8 mouse cellular contexts compared by ENCODE assay signal in genomic region chr12:86220200-86221021, GRCm38 (mm10). TPM values are rescaled to one million over a fixed set of nuclear protein-coding genes. Genes with fewer than 3 reads are reported as not detected.
A peak's percentile ranks its signal among the peaks of the same experiment; 100 is the strongest.
DNase-seq lines count a peak whose midpoint lies in the region; ATAC-seq and TF ChIP-seq lines count a peak whose summit lies in the region.

No protein-coding gene starts in this region.

- peak; percentile 44 for DNase-seq in lung, embryonic 14.5 days
- DNase-seq in lung, adult 2 months, result no peak
- DNase-seq in forebrain, embryonic 10.5 days (ENCODE audit: extremely low spot score, low spot score), result peak; percentile 81
- DNase-seq in limb, embryonic 14.5 days (ENCODE audit: low spot score), result no peak
- peak; percentile 91 for DNase-seq in retina, postnatal 1 day
- no peak for DNase-seq in urinary bladder, postnatal 14 days (ENCODE audit: low spot score)
- no peak for DNase-seq in thymus, adult 2 months

- peaks cover 22% of the 10 kb centered on the region; the same call in 1 of the 2 replicates for H3K27me3 ChIP-seq in lung, embryonic 14.5 days (ENCODE audit: insufficient read depth, low read length)
- peaks cover 63% of the 10 kb centered on the region for H3K27me3 ChIP-seq in forebrain, embryonic 10.5 days (ENCODE audit: poor library complexity, severe bottlenecking)
- H3K27me3 ChIP-seq in limb, embryonic 14.5 days (ENCODE audit: control insufficient read depth, insufficient read depth, low read length), result peaks cover 18% of the 10 kb centered on the region
- peaks cover 7% of the 10 kb centered on the region for H3K27me3 ChIP-seq in thymus, adult 2 months (ENCODE audit: control insufficient read depth, insufficient read depth, low read length)

- H3K27ac ChIP-seq in lung, embryonic 14.5 days (ENCODE audit: low read depth), result no peak overlapping the region
- peak overlapping the region; percentile 85 for H3K27ac ChIP-seq in forebrain, embryonic 10.5 days
- H3K27ac ChIP-seq in limb, embryonic 14.5 days (replicated peaks; ENCODE audit: low read depth, low read length), result no peak overlapping the region
- H3K27ac ChIP-seq in thymus, adult 2 months (ENCODE audit: control insufficient read depth, insufficient read depth, low read length), result no peak overlapping the region

- ATAC-seq in lung, embryonic 14.5 days (ENCODE audit: insufficient read depth), result peak; percentile 80
- ATAC-seq in limb, embryonic 14.5 days (ENCODE audit: low FRiP score, low read depth), result no peak
- no peak for ATAC-seq in erythroid progenitor cell, adult 5-6 weeks (replicated peaks; ENCODE audit: low FRiP score, poor library complexity, severe bottlenecking)

- WGBS in lung, embryonic 14.5 days, result 6% methylated on average over 38 of the region's 38 CpGs
- 8% methylated on average over 38 of the region's 38 CpGs for WGBS in lung, adult 2 months
- 5% methylated on average over 38 of the region's 38 CpGs for WGBS in forebrain, embryonic 10.5 days
- WGBS in limb, embryonic 14.5 days, result 9% methylated on average over 29 of the region's 38 CpGs
- WGBS in thymus, adult 2 months, result 15% methylated on average over 38 of the region's 38 CpGs

- no peaks in the 10 kb centered on the region for H3K4me1 ChIP-seq in lung, embryonic 14.5 days (ENCODE audit: insufficient read depth)
- H3K4me1 ChIP-seq in lung, adult 2 months (ENCODE audit: control insufficient read depth, insufficient read depth, low read length), result no peaks in the 10 kb centered on the region; the same call in 1 of the 2 replicates
- peaks cover 46% of the 10 kb centered on the region for H3K4me1 ChIP-seq in forebrain, embryonic 10.5 days
- H3K4me1 ChIP-seq in limb, embryonic 14.5 days (ENCODE audit: control insufficient read depth, insufficient read depth, low read length), result peaks cover 10% of the 10 kb centered on the region; the same call in 1 of the 2 replicates
- H3K4me1 ChIP-seq in thymus, adult 2 months (replicated peaks; ENCODE audit: control insufficient read depth, insufficient read depth, low read length), result no peaks in the 10 kb centered on the region

- no peaks in the 10 kb centered on the region for H3K9me3 ChIP-seq in lung, embryonic 14.5 days (ENCODE audit: low read depth, low read length)
- no peaks in the 10 kb centered on the region for H3K9me3 ChIP-seq in forebrain, embryonic 10.5 days
- H3K9me3 ChIP-seq in limb, embryonic 14.5 days (ENCODE audit: control insufficient read depth, low read length), result no peaks in the 10 kb centered on the region

- TF ChIP-seq POLR2A in lung, adult 2 months (IDR thresholded peaks at IDR 0.05; ENCODE audit: borderline replicate concordance, extremely low read depth, low read depth, low read length), result no peak
- no peak for TF ChIP-seq POLR2A in limb, embryonic 14.5 days (IDR thresholded peaks at IDR 0.05; ENCODE audit: borderline replicate concordance, extremely low read depth, insufficient read depth, insufficient read length)
- no peak for TF ChIP-seq POLR2A in thymus, adult 2 months (IDR thresholded peaks at IDR 0.05; ENCODE audit: control insufficient read depth, extremely low read depth, insufficient read depth, low read length, poor library complexity)

- peak overlapping the region; percentile 18; the same call in 1 of the 2 replicates for H3K9ac ChIP-seq in lung, embryonic 14.5 days
- H3K9ac ChIP-seq in limb, embryonic 14.5 days (ENCODE audit: low read depth, low read length, severe bottlenecking), result peak overlapping the region; percentile 54

- H3K4me2 ChIP-seq in lung, embryonic 14.5 days, result peak overlapping the region; percentile 63
- H3K4me2 ChIP-seq in limb, embryonic 14.5 days (replicated peaks; ENCODE audit: low read depth, low read length, severe bottlenecking), result peak overlapping the region; percentile 60

- TF ChIP-seq CTCF in lung, embryonic 14.5 days (IDR thresholded peaks at IDR 0.05; ENCODE audit: low read depth), result no peak
- no peak for TF ChIP-seq CTCF in lung, adult 2 months (IDR thresholded peaks at IDR 0.05; ENCODE audit: insufficient read depth, low read length)
- no peak for TF ChIP-seq CTCF in thymus, adult 2 months (IDR thresholded peaks at IDR 0.05; ENCODE audit: borderline replicate concordance, control insufficient read depth, extremely low read depth, insufficient read depth, low read length, poor library complexity)

- peak overlapping the region; percentile 15 for H3K4me3 ChIP-seq in lung, embryonic 14.5 days (ENCODE audit: low read depth, low read length)
- no peak overlapping the region for H3K4me3 ChIP-seq in lung, adult 2 months (replicated peaks; ENCODE audit: extremely low read depth, low read depth, low read length)
- peak overlapping the region; percentile 47 for H3K4me3 ChIP-seq in forebrain, embryonic 10.5 days
- peak overlapping the region; percentile 35 for H3K4me3 ChIP-seq in limb, embryonic 14.5 days (replicated peaks; ENCODE audit: low read length)
- no peak overlapping the region for H3K4me3 ChIP-seq in thymus, adult 2 months (ENCODE audit: control insufficient read depth, insufficient read depth, low read length)

- no peaks in the 10 kb centered on the region for H3K36me3 ChIP-seq in lung, embryonic 14.5 days (ENCODE audit: insufficient read depth)
- no peaks in the 10 kb centered on the region for H3K36me3 ChIP-seq in forebrain, embryonic 10.5 days (replicated peaks)
- H3K36me3 ChIP-seq in limb, embryonic 14.5 days (ENCODE audit: control insufficient read depth, insufficient read depth, low read length), result no peaks in the 10 kb centered on the region
- no peaks in the 10 kb centered on the region for H3K36me3 ChIP-seq in thymus, adult 2 months (ENCODE audit: control insufficient read depth, insufficient read depth, low read length)

RNA-seq across cellular contexts. Expression of gene Gpatch2l, which starts 21.2 kb away (rescaled TPM):
- 16.1 and 18.2 TPM in 2 replicates for polyA plus RNA-seq in lung, embryonic 14.5 days (2014; fragmentation: Nextera tagmentation; extraction: Ambion mirVana)
- 10.2 and 13.0 TPM in 2 replicates for polyA plus RNA-seq in lung, adult 2 months (2012; rRNA removed)
- polyA plus RNA-seq in forebrain, embryonic 10.5 days (2016; fragmentation: Nextera tagmentation; extraction: Ambion mirVana), result 16.6 and 18.3 TPM in 2 replicates
- 16.5 and 18.3 TPM in 2 replicates for polyA plus RNA-seq in limb, embryonic 14.5 days (2012; rRNA removed)
- 15.3 and 17.5 TPM in 2 replicates for polyA plus RNA-seq in limb, embryonic 14.5 days (2014; fragmentation: Nextera tagmentation; extraction: Ambion mirVana)
- polyA plus RNA-seq in thymus, adult 2 months (2012; rRNA removed), result 21.0 and 22.7 TPM in 2 replicates
- 23.1 and 23.5 TPM in 2 replicates for total RNA-seq in erythroid progenitor cell, adult 5-6 weeks (2015; ENCODE audit: low replicate concordance)
- 19.3 and 23.1 TPM in 2 replicates for total RNA-seq in erythroid progenitor cell, adult 5-6 weeks (2017; ENCODE audit: low replicate concordance)

Comparison
In these comparisons a context has a peak if more than half of its experiments do, and no peak if none do; other contexts are left out.
1. DNase-seq: peak in lung, embryonic 14.5 days (single experiment), forebrain, embryonic 10.5 days (single experiment) and retina, postnatal 1 day (single experiment); none in lung, adult 2 months (single experiment), limb, embryonic 14.5 days (single experiment), urinary bladder, postnatal 14 days (single experiment) and thymus, adult 2 months (single experiment).
2. H3K4me3 ChIP-seq: peak in lung, embryonic 14.5 days (single experiment), forebrain, embryonic 10.5 days (single experiment) and limb, embryonic 14.5 days (single experiment); none in lung, adult 2 months (single experiment) and thymus, adult 2 months (single experiment).